Mouse (Mus musculus): ENCODE results near the gene Cep250. TPM values are rescaled to one million over a fixed set of nuclear protein-coding genes. Genes with fewer than 3 reads are reported as not detected.

Gene Cep250
- polyA plus RNA-seq, 1 experiment from 2014 or later: 28.9 TPM

DNA sequence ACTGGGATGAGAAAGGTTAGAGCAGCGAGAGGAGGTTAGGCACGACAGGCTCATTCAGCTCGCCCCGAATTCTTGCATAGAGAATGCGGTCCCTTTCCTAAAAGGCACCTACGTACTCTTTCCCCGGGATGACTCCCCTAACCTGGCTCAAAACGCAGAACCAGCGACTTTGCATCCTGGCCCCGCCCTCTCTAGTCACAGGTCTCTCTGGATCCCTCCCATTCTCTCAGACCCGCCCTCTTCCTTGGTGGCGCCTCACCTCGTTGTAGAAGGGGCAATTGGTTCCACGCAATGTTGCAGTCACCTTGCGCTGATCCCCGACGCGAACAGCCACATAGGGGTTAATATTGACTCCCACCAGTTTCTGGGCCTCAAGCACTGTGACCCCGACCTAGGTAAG, 91.7 kb downstream of the Cep250 start:
- H3K27me3 ChIP-seq (ENCODE audit: poor library complexity, severe bottlenecking): peaks cover 29% of the 10 kb centered on the region
- no peak overlapping the region for H3K27ac ChIP-seq
- no peak for DNase-seq (ENCODE audit: extremely low spot score, low spot score)
- no peaks in the 10 kb centered on the region for H3K9me3 ChIP-seq
- no peaks in the 10 kb centered on the region for H3K36me3 ChIP-seq (replicated peaks)
- WGBS: 8% methylated on average over 19 of the region's 19 CpGs
- peaks cover 10% of the 10 kb centered on the region for H3K4me1 ChIP-seq
- peak overlapping the region; percentile 18; the same call in 1 of the 2 replicates for H3K4me3 ChIP-seq

Other genes with a start within 250 kb of the Cep250 start
- 30.5 and 30.9 TPM in 2 replicates for gene Edem2, start 227.0 kb upstream of the Cep250 start, polyA plus RNA-seq (2016; fragmentation: Nextera tagmentation; extraction: Ambion mirVana)
- not detected in 2 replicates for gene Gm17581, start 220.6 kb upstream of the Cep250 start, polyA plus RNA-seq (2016; fragmentation: Nextera tagmentation; extraction: Ambion mirVana)
- gene Procr, start 205.3 kb upstream of the Cep250 start, polyA plus RNA-seq (2016; fragmentation: Nextera tagmentation; extraction: Ambion mirVana): 1.1 TPM in 2 replicates
- gene Mmp24, start 181.1 kb upstream of the Cep250 start, polyA plus RNA-seq (2016; fragmentation: Nextera tagmentation; extraction: Ambion mirVana): 0.17 and 0.35 TPM in 2 replicates
- gene BC029722, start 137.0 kb upstream of the Cep250 start, polyA plus RNA-seq (2016; fragmentation: Nextera tagmentation; extraction: Ambion mirVana): 5.9 and 6.8 TPM in 2 replicates
- gene Eif6, start 129.5 kb upstream of the Cep250 start, polyA plus RNA-seq (2016; fragmentation: Nextera tagmentation; extraction: Ambion mirVana): 241 and 249 TPM in 2 replicates
- gene Fam83c, start 121.6 kb upstream of the Cep250 start, polyA plus RNA-seq (2016; fragmentation: Nextera tagmentation; extraction: Ambion mirVana): 0.26 and 0.29 TPM in 2 replicates
- gene Uqcc1, start 26.1 kb upstream of the Cep250 start, polyA plus RNA-seq (2016; fragmentation: Nextera tagmentation; extraction: Ambion mirVana): 78.4 and 82.2 TPM in 2 replicates
- not detected in 2 replicates for gene Gm15557, start 15.7 kb upstream of the Cep250 start, polyA plus RNA-seq (2016; fragmentation: Nextera tagmentation; extraction: Ambion mirVana)
- 0.27 and 0.88 TPM in 2 replicates for gene Gdf5, start 11.1 kb upstream of the Cep250 start, polyA plus RNA-seq (2016; fragmentation: Nextera tagmentation; extraction: Ambion mirVana)
- 1.4 and 2.1 TPM in 2 replicates for gene 6430550D23Rik, start 51.5 kb downstream of the Cep250 start, polyA plus RNA-seq (2016; fragmentation: Nextera tagmentation; extraction: Ambion mirVana)
- gene Ergic3, start 51.6 kb downstream of the Cep250 start, polyA plus RNA-seq (2016; fragmentation: Nextera tagmentation; extraction: Ambion mirVana): 194 and 199 TPM in 2 replicates
- not detected in 2 replicates for gene Fer1l4, start 96.5 kb downstream of the Cep250 start, polyA plus RNA-seq (2016; fragmentation: Nextera tagmentation; extraction: Ambion mirVana)
- gene Spag4, start 108.7 kb downstream of the Cep250 start, polyA plus RNA-seq (2016; fragmentation: Nextera tagmentation; extraction: Ambion mirVana): 4.1 TPM in 2 replicates
- 63.3 and 73.3 TPM in 2 replicates for gene Cpne1, start 155.5 kb downstream of the Cep250 start, polyA plus RNA-seq (2016; fragmentation: Nextera tagmentation; extraction: Ambion mirVana)
- 47.5 and 50.4 TPM in 2 replicates for gene Rbm12, start 155.5 kb downstream of the Cep250 start, polyA plus RNA-seq (2016; fragmentation: Nextera tagmentation; extraction: Ambion mirVana)
- gene Gm28036, start 170.6 kb downstream of the Cep250 start, polyA plus RNA-seq (2016; fragmentation: Nextera tagmentation; extraction: Ambion mirVana): 20.7 TPM in 2 replicates
- 379 and 398 TPM in 2 replicates for gene Romo1, start 187.6 kb downstream of the Cep250 start, polyA plus RNA-seq (2016; fragmentation: Nextera tagmentation; extraction: Ambion mirVana)
- gene Nfs1, start 187.7 kb downstream of the Cep250 start, polyA plus RNA-seq (2016; fragmentation: Nextera tagmentation; extraction: Ambion mirVana): 41.7 and 45.2 TPM in 2 replicates
- 542 and 576 TPM in 2 replicates for gene Rbm39, start 223.8 kb downstream of the Cep250 start, polyA plus RNA-seq (2016; fragmentation: Nextera tagmentation; extraction: Ambion mirVana)
- 71.6 and 77.4 TPM in 2 replicates for gene Phf20, start 240.0 kb downstream of the Cep250 start, polyA plus RNA-seq (2016; fragmentation: Nextera tagmentation; extraction: Ambion mirVana)

All from forebrain, embryonic 10.5 days (tissue).